Mouse (Mus musculus) forebrain, postnatal 0 days (tissue): ENCODE measurements around the gene Zfp72. TPM values are rescaled to one million over a fixed set of nuclear protein-coding genes. Genes with fewer than 3 reads are reported as not detected.

ENCODE experiments used
- ATAC-seq: fragments of 200-750 bp; cut with Nextera tagmentation; 2 replicates; pipeline ENCODE4 v1.8.0; 2017; ENCODE audit warnings: mild to moderate bottlenecking, moderate library complexity
- DNase-seq: peaks from one replicate; pipeline ENCODE4 v3.0.0-alpha.2; 2015
- H3K27ac ChIP-seq: fragments of 300-500 bp; sonication (generic); 2 replicates; pipeline ENCODE4 v1.5.1; 2014; ENCODE audit warnings: low read depth, mild to moderate bottlenecking, antibody characterized with exemption, low read length, moderate library complexity, mixed read lengths
- H3K27me3 ChIP-seq: fragments of 300-500 bp; sonication (generic); 2 replicates; pipeline ENCODE4 v1.6.1; 2014; ENCODE audit warnings: mild to moderate bottlenecking, low read length, mixed read lengths; ENCODE audit not compliant: insufficient read depth
- H3K36me3 ChIP-seq: fragments of 300-500 bp; sonication (generic); 2 replicates; pipeline ENCODE4 v1.6.1; 2014; ENCODE audit warnings: mild to moderate bottlenecking, moderate library complexity; ENCODE audit not compliant: insufficient read depth
- H3K4me1 ChIP-seq: fragments of 300-500 bp; sonication (generic); 2 replicates; pipeline ENCODE4 v1.6.1; 2014; ENCODE audit warnings: antibody characterized with exemption; ENCODE audit not compliant: insufficient read depth
- H3K4me2 ChIP-seq: fragments of 300-500 bp; sonication (generic); 2 replicates; pipeline ENCODE4 v1.6.1; 2014; ENCODE audit warnings: low read depth, mild to moderate bottlenecking, moderate library complexity
- H3K4me3 ChIP-seq: fragments of 300-500 bp; sonication (generic); 2 replicates; pipeline ENCODE4 v1.5.1; 2014; ENCODE audit warnings: low read depth, low read length, mixed read lengths
- H3K9ac ChIP-seq: fragments of 300-500 bp; sonication (generic); 2 replicates; pipeline ENCODE4 v1.6.1; 2014; ENCODE audit warnings: mild to moderate bottlenecking
- H3K9me3 ChIP-seq: fragments of 300-500 bp; sonication (generic); 2 replicates; pipeline ENCODE4 v1.6.1; 2016; ENCODE audit warnings: low read length
- CTCF ChIP-seq: sonication (generic); IDR thresholded peaks from 2 replicates; pipeline ENCODE4 v1.5.1; 2016; ENCODE audit warnings: antibody characterized with exemption, control low read depth, low read depth
- WGBS: fragments of 180-500 bp; shearing (Covaris S2); extraction: QIAGEN DNeasy Blood & Tissue Kit; methylation state at CpG from one replicate; pipeline ENCODE4 v1.1.7; 2014; 5-methylcytosine and 5-hydroxymethylcytosine counted together
- polyA plus RNA-seq: library from polyadenylated mRNA; unstranded; fragments of >200 nt; fragmentation: Nextera tagmentation; extraction: Ambion mirVana; gene quantifications from 2 replicates; pipeline ENCODE4 v1.2.1, GENCODE M21; 2015
- total RNA-seq: library from RNA; depleted of rRNA; stranded (reverse); fragments of >200 nt; gene quantifications from 2 replicates; pipeline ENCODE4 v1.2.3, GENCODE M21; 2014; rRNA removed

Gene Zfp72
- total RNA-seq (7.1 and 10.1 TPM in 2 replicates), polyA plus RNA-seq (2.5 and 5.3 TPM in 2 replicates)

GRCm38 (mm10) chr13:74390371-74390990, at the start of gene Zfp72:
TSS of gene Zfp72 (minus strand) at chr13:74390836.
- peak; percentile 92 for DNase-seq
- peaks cover 6% of the 10 kb centered on the region; the same call in 1 of the 2 replicates for H3K4me1 ChIP-seq
- peak; percentile 98 for ATAC-seq
- no peaks in the 10 kb centered on the region for H3K9me3 ChIP-seq
- peak within 1 kb of the TSS; percentile 69 for H3K9ac ChIP-seq
- no peak for TF ChIP-seq CTCF
- peak within 1 kb of the TSS; percentile 60 for H3K27ac ChIP-seq
- H3K4me2 ChIP-seq: peak within 1 kb of the TSS; percentile 62
- peak within 1 kb of the TSS; percentile 74 for H3K4me3 ChIP-seq
- under 1% methylated on average over 14 of the region's 14 CpGs for WGBS
- no peaks in the 10 kb centered on the region for H3K36me3 ChIP-seq
- H3K27me3 ChIP-seq: no peaks in the 10 kb centered on the region

DNA sequence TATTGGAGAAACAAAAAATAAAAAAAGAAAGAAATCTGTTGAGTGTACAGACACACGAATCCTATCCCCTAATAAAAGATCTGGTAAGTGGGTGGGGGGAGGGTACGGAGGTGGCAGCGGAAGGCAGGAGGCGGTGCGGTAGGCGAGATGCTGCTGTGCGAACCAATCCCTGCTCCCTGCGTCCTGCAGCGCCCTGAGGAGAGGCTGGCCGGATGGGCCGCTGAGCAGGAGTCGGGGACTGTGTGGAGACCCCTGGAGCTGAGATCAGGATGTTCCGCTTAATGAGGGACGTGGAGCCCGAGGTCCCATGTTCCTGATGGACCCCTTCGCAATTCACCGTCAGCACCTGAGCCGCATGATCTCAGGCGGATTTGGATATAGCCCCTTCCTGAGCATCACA, 49.3 kb upstream of the Zfp72 start:
- Histone ChIP-seq H3K9me3 (peaks cover 28% of the 10 kb centered on the region), H3K36me3 (peaks cover 3% of the 10 kb centered on the region), H3K4me2 (no peak overlapping the region), H3K9ac (no peak overlapping the region), H3K27me3 (no peaks in the 10 kb centered on the region), H3K4me3 (no peak overlapping the region), H3K4me1 (no peaks in the 10 kb centered on the region), H3K27ac (no peak overlapping the region)
- DNase-seq: no peak
- TF ChIP-seq CTCF: no peak
- WGBS: 33% methylated on average over 19 of the region's 19 CpGs
- ATAC-seq: no peak

DNA sequence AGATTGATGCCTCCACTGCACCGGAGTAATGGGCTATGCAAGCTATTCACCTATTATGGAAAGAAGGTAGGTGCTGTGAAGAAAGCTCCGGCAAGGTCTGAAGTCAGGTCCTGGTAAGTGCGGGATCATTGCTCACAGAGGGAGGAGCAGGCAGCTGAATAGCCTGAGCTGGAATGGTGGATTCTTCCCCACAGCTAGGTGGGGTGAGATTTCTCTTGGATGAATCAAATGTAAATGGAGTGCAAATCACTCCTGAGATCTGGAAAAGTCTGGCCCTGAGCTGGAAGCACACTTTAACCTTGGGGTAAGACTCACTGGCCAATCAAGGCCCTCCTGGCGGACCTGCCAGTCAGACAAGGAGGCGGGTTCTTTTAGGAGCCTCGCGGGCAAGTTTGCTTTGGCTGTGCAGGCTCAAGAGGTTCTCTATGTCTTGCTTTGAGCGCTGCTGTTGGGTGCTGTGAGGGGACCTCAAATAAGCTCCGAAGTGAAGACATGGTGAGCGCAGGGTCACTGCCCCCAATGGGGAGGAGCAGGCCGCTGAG, 8.7 kb upstream of the Zfp72 start, which contains the start of gene Ftl1-ps1:
TSS of gene Ftl1-ps1 (plus strand) at position 397 of the 542 bp plus-strand sequence.
- H3K9me3 ChIP-seq: no peaks in the 10 kb centered on the region
- no peak within 1 kb of the TSS for H3K27ac ChIP-seq
- WGBS: 11% methylated on average over 11 of the region's 11 CpGs
- DNase-seq (no peak), ATAC-seq (no peak)
- H3K36me3 ChIP-seq: no peaks in the 10 kb centered on the region
- no peak within 1 kb of the TSS for H3K9ac ChIP-seq
- no peaks in the 10 kb centered on the region for H3K27me3 ChIP-seq
- no peak within 1 kb of the TSS for H3K4me2 ChIP-seq
- no peak within 1 kb of the TSS for H3K4me3 ChIP-seq
- no peaks in the 10 kb centered on the region for H3K4me1 ChIP-seq
- no peak for TF ChIP-seq CTCF

DNA sequence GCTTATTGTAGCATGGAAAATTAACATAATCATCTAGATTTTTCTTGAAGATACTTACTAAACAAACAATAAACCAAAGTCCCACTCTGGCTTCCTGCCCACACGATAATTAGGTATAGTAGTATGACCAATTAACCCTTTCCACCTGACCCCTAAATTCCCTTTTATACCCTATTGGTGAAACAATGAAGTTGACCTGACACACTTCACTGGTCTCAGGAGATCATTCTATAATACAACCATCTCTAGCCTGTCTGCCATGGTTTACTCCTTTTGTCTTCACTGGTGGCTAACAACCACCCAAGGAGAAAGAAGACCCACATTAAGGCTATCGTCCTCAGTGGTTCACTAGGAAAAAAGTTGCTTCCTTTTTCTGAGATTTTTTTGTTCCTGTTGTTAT, 520 bp upstream of the Zfp72 start:
- no peak for DNase-seq
- no peak overlapping the region for H3K27ac ChIP-seq
- H3K36me3 ChIP-seq: no peaks in the 10 kb centered on the region
- no peak overlapping the region for H3K9ac ChIP-seq
- H3K9me3 ChIP-seq: no peaks in the 10 kb centered on the region
- 66% methylated on average over 2 of the region's 2 CpGs for WGBS
- H3K27me3 ChIP-seq: no peaks in the 10 kb centered on the region
- no peak for ATAC-seq
- H3K4me3 ChIP-seq: no peak overlapping the region
- no peak overlapping the region for H3K4me2 ChIP-seq
- no peak for TF ChIP-seq CTCF
- peaks cover 6% of the 10 kb centered on the region; the same call in 1 of the 2 replicates for H3K4me1 ChIP-seq

DNA sequence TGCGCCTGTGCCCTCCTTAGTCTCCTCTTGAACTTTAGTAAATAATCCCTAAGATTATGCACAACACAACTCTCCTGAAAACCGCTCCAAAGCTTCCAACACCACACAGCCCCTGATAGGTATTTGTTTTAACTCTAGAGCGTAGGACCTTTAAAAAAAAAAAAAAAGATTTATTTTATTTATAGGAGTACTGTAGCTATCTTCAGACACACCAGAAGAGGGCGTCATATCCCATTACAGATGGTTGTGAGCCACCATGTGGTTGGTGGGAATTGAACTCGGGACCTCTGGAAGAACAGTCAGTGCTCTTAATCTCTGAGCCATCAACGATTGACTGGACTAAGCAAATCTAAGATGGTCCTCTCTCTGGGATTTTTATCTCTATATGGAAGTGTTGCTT, 906 bp downstream of the Zfp72 start:
- 0 out of 2 replicates have a peak, but pooled peaks have one; percentile 1 for ATAC-seq
- Histone ChIP-seq H3K9ac (peak overlapping the region; percentile 69), H3K9me3 (no peaks in the 10 kb centered on the region), H3K4me2 (peak overlapping the region; percentile 62), H3K36me3 (no peaks in the 10 kb centered on the region), H3K4me3 (peak overlapping the region; percentile 74), H3K27ac (no peak overlapping the region), H3K27me3 (no peaks in the 10 kb centered on the region), H3K4me1 (peaks cover 6% of the 10 kb centered on the region; the same call in 1 of the 2 replicates)
- WGBS: 67% methylated on average over 6 of the region's 6 CpGs
- no peak for DNase-seq
- peak; percentile 48 for TF ChIP-seq CTCF

DNA sequence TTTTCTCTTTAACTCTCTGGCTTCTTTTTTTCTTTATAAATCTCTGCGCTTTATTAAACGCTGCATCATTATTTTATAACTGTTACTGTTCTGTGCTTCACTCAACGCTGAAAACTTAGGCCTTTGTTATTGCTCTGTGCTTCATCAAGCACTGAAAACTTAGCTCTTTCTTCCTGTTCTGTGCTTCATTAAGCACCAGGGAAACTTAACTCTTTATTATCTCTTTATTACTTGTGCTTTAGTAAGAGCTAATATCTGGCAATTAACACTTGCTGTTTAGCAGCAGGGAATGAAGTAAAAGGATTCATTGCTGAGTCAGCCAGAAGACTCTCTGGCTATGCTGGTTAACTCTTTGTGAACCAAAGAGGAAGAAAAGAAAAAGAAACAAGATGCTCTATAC, 8.3 kb downstream of the Zfp72 start:
- H3K4me1 ChIP-seq: 0 out of 2 replicates have a peak, but pooled peaks cover 6% of the 10 kb centered on the region
- ATAC-seq: peak; percentile 12; the same call in 1 of the 2 replicates
- no peaks in the 10 kb centered on the region for H3K36me3 ChIP-seq
- H3K4me2 ChIP-seq: no peak overlapping the region
- H3K27ac ChIP-seq: no peak overlapping the region
- H3K9me3 ChIP-seq: no peaks in the 10 kb centered on the region
- DNase-seq: no peak
- H3K27me3 ChIP-seq: no peaks in the 10 kb centered on the region
- no peak overlapping the region for H3K4me3 ChIP-seq
- TF ChIP-seq CTCF: no peak
- no peak overlapping the region for H3K9ac ChIP-seq
- WGBS: 12% methylated on average over 3 of the region's 3 CpGs
